Mouse (Mus musculus): Measurements from ENCODE around the gene Map7.

DNA sequence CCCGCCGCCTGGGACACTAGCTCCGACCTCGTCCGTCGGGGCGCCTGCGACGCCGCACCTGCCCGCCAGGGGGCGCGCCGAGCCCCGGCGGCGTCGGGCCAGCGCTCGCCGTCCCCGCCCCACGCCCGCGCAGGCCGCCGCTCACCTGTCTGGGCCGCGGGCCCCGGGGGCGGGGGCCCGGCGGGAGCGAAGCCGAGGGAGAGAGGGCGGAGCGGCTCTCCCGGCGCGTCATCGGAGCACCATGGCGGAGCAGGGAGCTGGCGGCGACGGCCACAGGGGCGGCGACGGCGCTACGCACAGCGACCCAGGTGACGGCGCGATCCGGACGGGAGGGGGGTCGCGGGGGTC lies 476 bp downstream of the Map7 start:
- TF ChIP-seq CTCF (IDR thresholded peaks at IDR 0.05; ENCODE audit: borderline replicate concordance, extremely low read depth, insufficient read depth, insufficient read length): peak; percentile 41
- TF ChIP-seq POLR2A (IDR thresholded peaks at IDR 0.05; ENCODE audit: borderline replicate concordance, extremely low read depth, insufficient read depth, insufficient read length, poor library complexity, severe bottlenecking): no peak
